Mouse (Mus musculus) left cerebral cortex, postnatal 25 days (tissue): ENCODE data around the gene Fbxo42. TPM values are rescaled to one million over a fixed set of nuclear protein-coding genes. Genes with fewer than 3 reads are reported as not detected.
"Not testable (repeated sequence)": the region's sequence is repeated elsewhere in the genome, so short reads cannot be mapped to it uniquely, and the experiment has no call there.

Experiments used
- DNase-seq, 2 experiments: peaks; one replicate each; pipeline ENCODE4 v3.0.0; 2022; ENCODE audit warnings: low spot score in 2 of 2, mixed read lengths in 1 of 2
- intact Hi-C: fragments of 180-260 bp; cut with DNase I; formaldehyde crosslinking; loops from one replicate; pipeline ENCODE4 v1.15.1; 2025
- total RNA-seq, 2 experiments: library from RNA; stranded (reverse); gene quantifications; 2 replicates each; pipeline ENCODE4 v1.2.3; 2021

The Fbxo42 gene
- total RNA-seq, 2 experiments from 2014 or later, result 31.4 to 32.3 TPM

- intact Hi-C loops, result no loop called here
- peak in 1 of 2 experiments; percentile 51 for DNase-seq
Measured at GRCm38 (mm10) chr4:141134031-141134441, 13.7 kb upstream of the Fbxo42 start.

- intact Hi-C loops, result no loop called here
- no peak for DNase-seq
Measured at GRCm38 (mm10) chr4:141134751-141135530, 12.8 kb upstream of the Fbxo42 start.

GRCm38 (mm10) chr4:141136126-141136525 is 11.6 kb upstream of the Fbxo42 start:
- intact Hi-C loops, result no loop called here
- no peak for DNase-seq

- intact Hi-C loops, DNase-seq: not testable (repeated sequence)
Measured at GRCm38 (mm10) chr4:141137740-141138139, 10.0 kb upstream of the Fbxo42 start.

GRCm38 (mm10) chr4:141138425-141139115 is 9.1 kb upstream of the Fbxo42 start:
- no peak for DNase-seq
- intact Hi-C loops, result no loop called here

- intact Hi-C loops, result no loop called here
- peak; percentile 98 to 99 for DNase-seq
Measured at GRCm38 (mm10) chr4:141139116-141139970, 8.4 kb upstream of the Fbxo42 start, which contains the start of gene Szrd1. Gene Szrd1, minus strand, starts transcription at chr4:141139775.

GRCm38 (mm10) chr4:141140354-141140753 is 7.4 kb upstream of the Fbxo42 start:
- not testable (repeated sequence) for DNase-seq
- intact Hi-C loops, result loop anchor here (5.0 to 10.0 kb wide), 2 partner anchors 37 to 64 kb away; no protein-coding TSS in a partner anchor

- DNase-seq, result no peak
- intact Hi-C loops, result loop anchor here (5.0 to 10.0 kb wide), 2 partner anchors 36 to 64 kb away; no protein-coding TSS in a partner anchor
Measured at GRCm38 (mm10) chr4:141140967-141141366, 6.7 kb upstream of the Fbxo42 start.

GRCm38 (mm10) chr4:141142285-141142811 is 5.4 kb upstream of the Fbxo42 start:
- intact Hi-C loops, result loop anchor here (1.0 to 10.0 kb wide), 3 partner anchors 35 to 221 kb away; no protein-coding TSS in a partner anchor
- peak; percentile 78 to 87 for DNase-seq

GRCm38 (mm10) chr4:141145124-141145523 is 2.6 kb upstream of the Fbxo42 start:
- intact Hi-C loops, result loop anchor here (5.0 to 10.0 kb wide), 2 partner anchors 60 to 127 kb away; no protein-coding TSS in a partner anchor
- DNase-seq, result not testable (repeated sequence)

GRCm38 (mm10) chr4:141146491-141147033 is 1.2 kb upstream of the Fbxo42 start:
- no peak for DNase-seq
- intact Hi-C loops, result loop anchor here (5.0 to 10.0 kb wide), 2 partner anchors 58 to 126 kb away; no protein-coding TSS in a partner anchor

- intact Hi-C loops, result loop anchor here (5.0 to 10.0 kb wide), 2 partner anchors 57 to 124 kb away; no protein-coding TSS in a partner anchor
- peak; percentile 30 for DNase-seq
Measured at GRCm38 (mm10) chr4:141148009-141148801, 492 bp downstream of the Fbxo42 start.

- no peak for DNase-seq
- intact Hi-C loops, result loop anchor here (5.0 to 10.0 kb wide), 2 partner anchors 56 to 123 kb away; no protein-coding TSS in a partner anchor
Measured at GRCm38 (mm10) chr4:141149116-141149515, 1.4 kb downstream of the Fbxo42 start.

- DNase-seq, result no peak
- intact Hi-C loops, result no loop called here
Measured at GRCm38 (mm10) chr4:141157485-141157884, 9.8 kb downstream of the Fbxo42 start.

- intact Hi-C loops, result no loop called here
- DNase-seq, result no peak
Measured at GRCm38 (mm10) chr4:141158609-141159008, 10.9 kb downstream of the Fbxo42 start.

- DNase-seq, result no peak
- intact Hi-C loops, result no loop called here
Measured at GRCm38 (mm10) chr4:141159093-141159492, 11.4 kb downstream of the Fbxo42 start.

GRCm38 (mm10) chr4:141159666-141160065 is 12.0 kb downstream of the Fbxo42 start:
- intact Hi-C loops, result no loop called here
- no peak for DNase-seq

- no peak for DNase-seq
- intact Hi-C loops, result no loop called here
Measured at GRCm38 (mm10) chr4:141160193-141160592, 12.5 kb downstream of the Fbxo42 start.
